Mouse (Mus musculus): ENCODE data around the gene Jpt2.

DNA sequence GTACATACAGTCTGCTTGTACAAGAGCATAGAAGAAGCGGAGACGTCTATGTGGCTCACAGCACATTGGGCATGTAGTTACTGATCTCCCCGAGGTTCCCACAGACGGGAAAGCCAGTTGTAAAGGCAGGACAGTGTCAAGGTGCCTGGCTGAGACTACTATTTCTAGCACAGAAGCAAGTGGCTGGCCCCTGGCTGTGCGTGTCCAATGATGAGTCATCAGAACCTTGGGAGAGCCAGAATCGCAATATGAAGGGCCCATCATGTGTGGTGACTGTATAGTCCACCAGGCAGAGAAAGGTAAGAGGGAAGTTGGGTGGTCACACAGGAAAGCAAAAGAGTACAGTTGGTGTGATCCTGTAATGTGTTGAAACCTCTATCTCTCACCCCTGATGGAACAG is 34.2 kb upstream of the Jpt2 start:
- TF ChIP-seq POLR2A (IDR thresholded peaks at IDR 0.05; ENCODE audit: extremely low read depth, insufficient read depth, low read length): no peak
- no peak for TF ChIP-seq CTCF (IDR thresholded peaks at IDR 0.05; ENCODE audit: low read depth, low read length)
